Mouse (Mus musculus): Measurements from ENCODE around the gene St3gal4.
A peak's percentile ranks its signal among the peaks of the same experiment; 100 is the strongest.
"Not testable (repeated sequence)": the region's sequence is repeated elsewhere in the genome, so short reads cannot be mapped to it uniquely, and the experiment has no call there.

Gene St3gal4

GRCm38 (mm10) chr9:35119168-35119567 lies at the start of gene St3gal4:
Gene St3gal4, minus strand, starts transcription at chr9:35119268.
- DNase-seq: no peak

DNA sequence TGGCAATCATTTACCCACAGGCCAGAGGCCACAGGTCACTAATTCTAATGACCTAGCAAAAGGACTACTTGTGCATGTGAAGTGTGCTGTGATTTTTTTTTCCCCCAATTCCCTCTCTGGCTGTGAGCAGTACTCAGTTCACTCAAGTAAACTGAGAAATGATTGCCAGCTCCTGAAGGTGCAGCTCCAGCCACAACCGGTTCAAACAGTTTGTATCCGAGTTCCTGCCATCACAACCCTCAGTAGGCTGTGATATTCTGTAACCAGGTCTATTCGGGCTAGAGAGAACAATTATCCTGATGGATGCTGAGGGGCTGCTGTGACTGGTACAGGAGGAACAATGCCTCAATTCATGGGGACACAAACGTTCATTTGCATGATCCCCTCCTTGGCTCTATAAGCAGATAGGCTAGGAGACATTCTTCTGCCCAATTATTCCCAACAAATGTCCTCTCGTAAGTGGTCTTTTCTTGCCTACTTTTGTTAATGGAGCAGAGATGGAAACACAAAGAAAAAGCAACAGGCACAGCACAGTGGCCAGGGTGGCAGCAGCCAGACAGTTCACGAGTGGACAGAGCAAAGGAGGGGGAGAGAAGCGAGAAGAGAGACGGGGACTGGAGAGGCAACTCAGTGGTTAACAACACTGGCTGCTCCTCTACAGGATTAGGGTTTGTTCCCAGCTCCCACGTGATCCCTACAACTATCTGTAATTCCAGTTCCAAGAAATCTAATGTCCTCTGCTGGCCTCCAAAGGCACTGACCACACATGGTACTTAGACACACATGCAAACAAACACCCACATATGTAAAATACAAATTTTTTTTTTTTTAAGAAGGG lies 47.9 kb upstream of the St3gal4 start:
- peak; percentile 78 for DNase-seq

- peak; percentile 58 for DNase-seq
Observed at GRCm38 (mm10) chr9:35166144-35166797, 47.2 kb upstream of the St3gal4 start.

DNA sequence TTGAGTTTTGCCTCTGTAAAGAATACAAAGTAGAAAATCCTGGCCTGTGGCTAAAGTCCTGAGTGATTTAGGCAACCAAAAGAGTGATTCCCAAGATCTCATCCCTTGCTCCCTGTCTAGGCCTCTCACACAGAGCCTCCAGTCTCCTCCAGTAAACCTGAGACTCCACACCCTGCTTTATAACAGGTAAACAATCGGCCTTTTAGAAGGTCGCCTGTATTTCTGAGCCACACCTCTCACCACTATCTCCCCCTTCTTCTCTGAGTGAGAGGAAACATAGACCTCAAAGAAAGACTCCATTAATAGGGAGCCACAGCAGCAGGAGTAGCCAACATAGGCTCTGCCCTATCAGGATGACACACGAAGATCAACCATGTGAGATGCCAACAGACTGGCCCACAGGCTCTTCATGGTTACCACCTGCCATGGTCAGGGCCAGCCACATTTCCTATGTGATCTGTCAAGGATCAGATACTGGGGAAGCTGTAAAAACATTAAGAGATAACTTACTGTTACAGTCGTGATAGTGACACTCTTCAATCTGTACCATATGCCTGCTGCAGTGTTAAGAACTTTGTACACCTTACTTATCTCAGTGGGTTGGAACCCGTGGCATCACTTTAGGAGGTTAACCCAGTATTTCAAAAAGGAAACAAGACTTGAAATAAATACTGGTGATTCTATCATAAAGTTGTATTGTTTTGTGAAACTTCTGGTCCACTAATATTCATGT lies 45.2 kb upstream of the St3gal4 start:
- no peak for DNase-seq

DNA sequence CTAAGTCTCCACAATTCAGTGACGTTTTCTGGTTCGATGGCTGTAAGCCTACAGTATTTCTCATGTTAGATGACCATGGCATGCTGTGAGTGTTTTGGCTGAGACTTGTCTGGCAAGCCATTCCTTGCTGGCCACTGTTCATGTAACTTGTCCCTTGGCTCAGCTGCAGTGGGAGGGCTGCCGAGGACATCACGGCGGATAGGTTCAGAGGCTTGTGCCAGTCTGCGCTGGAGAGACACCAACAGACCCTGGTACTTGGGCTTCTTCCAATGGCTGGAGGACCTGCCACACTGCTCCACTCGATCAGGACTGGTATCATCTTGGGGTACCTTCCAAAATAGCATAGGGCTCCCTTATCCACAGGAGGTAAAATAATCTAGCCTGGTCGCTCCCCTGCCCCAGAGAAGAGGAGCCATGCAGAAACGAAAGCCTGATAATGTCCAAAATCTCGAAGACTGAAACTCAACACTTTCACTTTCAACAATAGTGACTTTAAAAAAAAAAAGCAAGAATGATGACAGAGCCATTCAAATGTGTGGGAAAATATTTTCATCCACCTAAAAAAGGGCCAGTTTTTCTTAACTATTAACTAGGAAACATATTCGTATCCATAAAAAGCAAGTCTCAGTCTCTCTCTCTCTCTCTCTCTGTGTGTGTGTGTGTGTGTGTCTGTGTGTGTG lies 44.1 kb upstream of the St3gal4 start:
- peak; percentile 26 for DNase-seq

DNA sequence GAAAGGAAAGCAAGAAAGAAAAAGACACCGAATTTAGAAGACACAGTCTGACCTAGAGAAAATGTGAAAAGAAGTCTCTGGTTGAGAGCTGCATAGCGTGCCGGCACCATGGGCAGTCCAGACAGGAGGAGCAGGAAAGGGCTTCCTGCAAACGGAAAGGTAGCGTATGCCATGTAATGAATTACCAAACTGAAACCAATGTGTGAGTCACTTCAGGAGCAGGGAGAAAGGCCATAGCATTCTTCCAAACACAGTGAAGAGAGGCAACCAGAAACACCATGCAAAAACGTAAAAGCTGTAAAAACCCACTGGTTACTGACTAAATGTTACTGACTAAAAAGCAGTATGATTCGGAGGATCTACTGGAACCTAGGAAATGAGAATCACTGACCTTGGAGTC lies 42.7 kb upstream of the St3gal4 start:
- DNase-seq: no peak

GRCm38 (mm10) chr9:35160662-35161061 lies 41.6 kb upstream of the St3gal4 start:
- DNase-seq: no peak

GRCm38 (mm10) chr9:35158477-35158876 lies 39.4 kb upstream of the St3gal4 start:
- no peak for DNase-seq

DNA sequence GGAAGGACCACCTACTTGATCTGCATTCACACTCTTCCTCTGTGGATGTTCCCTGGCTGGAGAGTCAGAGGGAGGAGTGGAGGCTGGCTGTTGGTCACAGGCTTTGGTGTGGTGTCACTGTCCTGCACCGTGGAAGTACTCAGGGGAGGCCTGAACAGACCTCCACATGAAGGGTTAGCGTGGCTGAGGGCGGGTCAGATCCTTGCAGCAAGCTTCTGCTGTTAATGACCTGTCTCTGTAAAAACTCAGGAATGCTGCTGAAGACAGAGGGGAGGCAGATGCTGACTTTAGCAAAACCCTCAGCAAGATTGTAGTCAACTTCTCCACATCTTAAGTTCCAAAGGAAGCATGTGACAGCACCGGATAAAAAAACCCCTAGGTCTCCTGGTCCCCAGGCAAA lies 37.8 kb upstream of the St3gal4 start:
- DNase-seq: no peak

- DNase-seq: peak; percentile 39
Observed at GRCm38 (mm10) chr9:35156002-35156710, 37.1 kb upstream of the St3gal4 start.

DNA sequence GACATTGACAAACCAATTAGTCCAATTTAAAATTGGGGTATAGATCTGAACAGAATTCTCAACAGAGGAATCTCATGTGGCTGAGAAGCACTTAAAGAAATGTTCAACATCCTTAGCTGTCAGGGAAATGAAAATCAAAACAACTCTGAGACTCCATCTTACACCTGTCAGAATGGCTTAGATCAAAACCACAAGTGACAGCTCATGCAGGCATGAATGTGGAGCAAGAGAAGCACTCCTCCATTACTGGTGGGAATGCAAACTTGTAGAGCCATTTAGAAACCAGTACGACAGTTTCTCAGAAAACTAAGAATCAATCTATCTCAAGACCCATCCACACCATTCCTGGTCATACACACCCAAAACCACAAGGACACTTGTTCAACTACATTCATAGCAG lies 33.9 kb upstream of the St3gal4 start:
- DNase-seq: no peak

DNA sequence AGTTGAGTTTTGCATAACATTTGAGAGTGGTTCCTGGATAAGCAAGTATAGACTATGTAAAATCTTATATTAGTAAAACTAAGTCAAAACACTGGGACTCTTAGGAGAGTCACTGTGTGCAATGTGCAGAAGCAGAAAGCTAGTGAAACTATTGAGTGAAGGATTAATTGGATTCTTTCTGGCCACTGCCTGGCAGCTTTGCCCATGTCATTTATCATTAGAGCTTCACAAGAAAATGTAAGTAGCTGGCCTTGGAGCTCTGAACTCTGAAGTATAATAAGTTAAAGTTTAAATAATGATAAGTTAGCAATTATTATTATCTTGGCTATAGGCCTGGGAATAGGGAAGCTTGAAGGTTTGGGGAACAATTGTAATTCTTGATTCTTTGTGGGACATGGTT lies 29.8 kb upstream of the St3gal4 start:
- not testable (repeated sequence) for DNase-seq

DNA sequence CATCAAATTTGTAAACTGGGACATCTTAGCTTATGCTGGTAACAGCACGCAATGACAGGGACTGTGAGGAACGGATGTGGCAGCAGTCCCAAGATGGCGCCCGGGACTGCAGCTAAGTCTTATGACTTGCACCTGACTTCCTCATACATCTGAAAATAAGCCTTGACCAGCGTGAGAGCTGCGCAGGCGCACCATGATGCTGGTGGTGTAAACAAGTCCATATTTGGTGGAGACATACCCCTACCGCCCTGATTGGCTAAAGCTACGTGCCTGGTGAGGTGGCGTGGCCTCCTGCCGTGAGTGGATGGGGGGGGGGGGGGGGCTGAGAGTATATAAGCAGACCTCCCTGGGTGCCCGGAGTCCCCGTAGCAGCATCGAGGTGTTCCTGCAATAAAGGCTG lies 28.2 kb upstream of the St3gal4 start:
- not testable (repeated sequence) for DNase-seq

- no peak for DNase-seq
Observed at GRCm38 (mm10) chr9:35145829-35146228, 26.8 kb upstream of the St3gal4 start.

DNA sequence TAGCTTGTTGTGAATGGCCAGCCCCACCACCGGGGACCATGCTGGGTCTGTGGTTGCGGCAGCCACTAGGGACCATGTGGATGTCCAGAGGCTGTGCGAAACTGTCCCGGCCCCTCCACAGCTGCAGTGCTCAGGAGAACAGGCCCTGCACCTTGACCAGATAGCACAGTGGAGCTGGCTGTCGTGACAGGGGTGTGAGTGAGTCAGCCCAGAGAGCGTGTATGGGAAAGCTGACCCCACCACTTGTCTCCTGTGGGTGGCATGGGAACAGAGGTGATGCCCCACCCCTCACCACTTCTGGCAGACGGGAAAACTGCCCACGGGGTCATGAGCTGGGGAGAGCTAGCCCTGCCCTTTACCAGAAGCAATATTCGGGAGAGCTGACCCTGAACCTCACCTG lies 26.1 kb upstream of the St3gal4 start:
- DNase-seq: no peak

DNA sequence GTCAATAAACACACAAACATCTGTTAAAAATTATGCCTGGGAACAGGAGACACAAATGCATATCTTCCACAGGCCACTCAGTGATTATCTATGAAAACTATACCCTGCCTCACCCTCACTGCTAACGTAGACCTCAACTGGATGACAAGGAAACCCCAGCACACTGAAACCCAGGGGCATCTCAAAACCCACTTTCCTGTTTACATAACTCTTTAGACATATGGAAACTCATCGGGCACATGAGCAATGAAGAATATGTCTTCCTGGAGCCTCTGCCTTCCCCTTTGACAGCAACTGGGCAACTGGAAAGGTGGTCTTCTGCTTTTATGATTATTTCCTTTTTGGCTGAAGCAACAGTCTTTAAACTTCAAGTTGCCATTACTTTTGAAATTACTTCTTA lies 23.2 kb upstream of the St3gal4 start:
- DNase-seq: no peak

DNA sequence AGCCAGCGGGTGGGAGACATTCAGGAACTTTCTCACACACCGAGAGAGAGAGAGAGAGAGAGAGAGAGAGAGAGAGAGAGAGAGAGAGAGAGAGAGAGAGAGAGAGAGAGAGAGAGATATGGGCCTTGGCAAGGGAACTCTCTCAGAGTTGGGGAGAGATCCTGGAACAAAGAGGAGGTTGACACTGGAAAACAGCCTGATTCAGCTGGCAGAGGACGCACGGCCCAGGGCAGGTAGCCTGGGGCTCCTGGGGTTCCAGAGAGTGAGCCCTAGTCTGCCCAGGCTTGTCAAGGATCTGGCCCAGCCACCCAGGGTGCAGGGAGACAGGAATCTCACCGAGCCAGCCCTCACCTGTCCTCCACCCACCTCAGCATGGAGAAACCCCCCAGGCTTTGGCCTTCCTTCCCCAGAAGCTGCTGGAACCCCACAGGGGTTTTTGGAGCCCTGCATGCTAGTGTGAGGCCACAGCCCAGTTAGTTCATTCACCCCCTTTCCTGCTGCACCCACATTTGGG lies 20.2 kb upstream of the St3gal4 start:
- DNase-seq: no peak

GRCm38 (mm10) chr9:35138029-35138428 lies 19.0 kb upstream of the St3gal4 start:
- DNase-seq: no peak

DNA sequence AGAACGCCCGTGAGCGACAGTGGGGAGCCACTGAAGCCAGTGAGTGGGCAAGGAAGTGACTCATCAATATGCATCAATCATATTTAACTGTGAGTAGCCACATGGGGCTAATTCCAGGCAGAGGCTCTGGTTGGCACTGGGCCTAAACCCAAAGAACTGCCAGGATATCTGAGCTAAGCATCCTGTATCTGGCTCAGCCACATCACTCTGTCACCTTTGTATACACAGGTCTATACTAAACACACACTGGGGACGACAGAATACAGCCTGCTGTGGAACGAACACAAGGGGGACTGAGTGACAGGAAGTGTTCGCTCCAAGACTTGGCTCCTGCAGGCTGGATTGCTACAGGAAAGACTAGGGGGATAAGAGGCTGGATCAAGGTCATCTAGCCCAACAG lies 16.5 kb upstream of the St3gal4 start:
- DNase-seq: peak; percentile 30

GRCm38 (mm10) chr9:35131637-35132397 lies 12.7 kb upstream of the St3gal4 start:
- peak; percentile 63 for DNase-seq

- peak; percentile 75 for DNase-seq
Observed at GRCm38 (mm10) chr9:35128995-35129418, 9.9 kb upstream of the St3gal4 start.

All from kidney, postnatal 14 days (tissue).